Mouse (Mus musculus): ENCODE measurements around the gene Itgae. TPM values are rescaled to one million over a fixed set of nuclear protein-coding genes. Genes with fewer than 3 reads are reported as not detected.
A peak's percentile ranks its signal among the peaks of the same experiment; 100 is the strongest.

The Itgae gene
- polyA plus RNA-seq, 1 experiment from 2014 or later, result 0.24 TPM

DNA sequence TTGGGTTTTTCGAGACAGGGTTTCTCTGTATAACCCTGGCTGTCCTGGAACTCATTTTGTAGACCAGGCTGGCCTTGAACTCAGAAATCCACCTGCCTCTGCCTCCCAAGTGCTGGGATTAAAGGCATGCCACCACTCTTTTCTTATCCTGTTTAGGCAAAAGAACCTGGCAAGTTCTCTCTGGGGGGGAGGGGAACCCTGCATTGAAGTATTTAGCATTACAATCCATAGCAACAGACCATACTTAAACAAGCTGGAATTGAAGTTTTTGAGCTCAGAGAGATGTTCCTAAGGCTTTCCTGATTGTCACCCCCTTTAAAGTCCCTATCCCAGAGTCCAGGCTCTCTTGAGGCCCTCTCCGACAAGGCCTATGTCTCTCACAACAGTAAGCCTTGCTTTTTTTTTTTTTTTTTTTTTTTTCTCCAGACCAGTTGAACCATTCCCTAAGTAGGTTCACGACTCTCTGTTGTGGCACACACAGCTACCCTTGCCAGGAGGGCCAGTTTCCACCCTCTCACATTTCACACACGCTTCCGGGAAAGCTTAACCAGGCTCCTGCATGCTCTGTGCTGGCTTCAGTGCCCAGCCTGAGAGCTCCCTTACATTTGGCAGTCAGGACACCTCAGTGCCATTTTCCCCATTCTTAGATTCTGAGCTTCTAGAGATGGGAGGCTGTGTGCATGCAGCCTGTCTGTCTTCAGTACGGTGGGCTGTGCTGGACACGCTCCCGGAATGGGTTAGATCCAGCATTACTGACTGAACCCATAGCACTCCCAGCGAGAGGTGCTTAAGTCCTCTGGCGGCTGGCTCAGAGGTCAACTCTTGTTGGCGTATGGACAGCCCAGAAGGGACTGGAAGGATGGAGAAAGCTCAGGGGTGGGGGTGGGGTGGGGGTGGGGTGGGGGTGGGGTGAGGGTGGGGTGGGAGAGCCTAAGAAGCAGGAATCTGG, 55.9 kb downstream of the Itgae start:
- H3K36me3 ChIP-seq (ENCODE audit: control insufficient read depth, insufficient read depth, low read length), result no peaks in the 10 kb centered on the region
- DNase-seq (no peak), ATAC-seq (ENCODE audit: low FRiP score, low TSS enrichment) (no peak)
- no peak overlapping the region for H3K9ac ChIP-seq (replicated peaks; ENCODE audit: low read length)
- no peaks in the 10 kb centered on the region for H3K27me3 ChIP-seq (ENCODE audit: control insufficient read depth, insufficient read depth, low read length)
- H3K9me3 ChIP-seq (ENCODE audit: control insufficient read depth, low read length), result no peaks in the 10 kb centered on the region
- 61% methylated on average over 11 of the region's 11 CpGs for WGBS
- H3K27ac ChIP-seq (replicated peaks; ENCODE audit: low read depth, low read length), result no peak overlapping the region
- H3K4me3 ChIP-seq (replicated peaks; ENCODE audit: low read depth, low read length), result no peak overlapping the region
- no peaks in the 10 kb centered on the region for H3K4me1 ChIP-seq (ENCODE audit: control insufficient read depth, insufficient read depth, low read length)
- no peak overlapping the region for H3K4me2 ChIP-seq (ENCODE audit: low read length)

DNA sequence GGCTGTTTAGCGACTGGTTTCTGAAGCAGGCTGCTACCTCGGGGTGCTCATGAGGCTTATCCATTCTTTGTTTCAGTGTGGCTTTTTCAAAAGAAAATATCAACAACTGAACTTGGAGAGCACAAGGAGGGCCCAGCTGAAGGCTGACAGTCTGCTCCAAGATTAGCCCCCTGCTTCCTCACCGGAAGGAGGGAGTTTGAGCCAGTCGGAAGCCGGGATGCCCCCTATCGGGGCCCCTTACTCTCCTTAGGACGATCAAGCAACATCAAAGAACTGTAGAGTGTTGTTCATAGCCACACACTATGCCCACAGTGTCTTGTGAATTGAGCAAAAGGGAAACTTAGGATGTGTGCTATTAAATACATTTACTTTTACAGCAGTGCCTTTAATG, 56.6 kb downstream of the Itgae start:
- Histone ChIP-seq H3K36me3 (ENCODE audit: control insufficient read depth, insufficient read depth, low read length) (no peaks in the 10 kb centered on the region), H3K4me2 (ENCODE audit: low read length) (no peak overlapping the region), H3K27me3 (ENCODE audit: control insufficient read depth, insufficient read depth, low read length) (no peaks in the 10 kb centered on the region), H3K9me3 (ENCODE audit: control insufficient read depth, low read length) (no peaks in the 10 kb centered on the region), H3K4me3 (replicated peaks; ENCODE audit: low read depth, low read length) (no peak overlapping the region), H3K9ac (replicated peaks; ENCODE audit: low read length) (no peak overlapping the region), H3K27ac (replicated peaks; ENCODE audit: low read depth, low read length) (no peak overlapping the region), H3K4me1 (ENCODE audit: control insufficient read depth, insufficient read depth, low read length) (no peaks in the 10 kb centered on the region)
- 50% methylated on average over 7 of the region's 7 CpGs for WGBS
- DNase-seq, result no peak
- no peak for ATAC-seq (ENCODE audit: low FRiP score, low TSS enrichment)

DNA sequence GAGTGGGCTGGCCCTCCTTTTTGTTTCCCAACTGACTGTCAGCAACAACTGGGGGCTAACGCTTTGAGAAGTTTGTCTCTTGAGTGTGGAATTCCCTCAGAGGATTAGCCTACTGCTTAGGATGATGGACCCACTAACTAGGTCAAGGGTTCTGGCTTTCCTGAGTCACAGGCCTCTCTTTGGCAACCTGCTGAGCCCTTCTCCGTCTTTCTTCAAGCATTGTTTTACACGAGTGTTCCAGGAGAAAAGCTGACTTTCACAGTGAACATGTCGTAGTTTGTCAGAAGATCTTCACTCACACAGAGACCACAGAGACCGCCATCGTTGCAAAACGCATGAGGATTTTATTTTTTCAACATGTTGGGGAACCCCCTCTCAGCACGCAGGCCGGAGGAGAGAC, 57.8 kb downstream of the Itgae start:
- Histone ChIP-seq H3K36me3 (ENCODE audit: control insufficient read depth, insufficient read depth, low read length) (no peaks in the 10 kb centered on the region), H3K4me3 (replicated peaks; ENCODE audit: low read depth, low read length) (no peak overlapping the region), H3K27me3 (ENCODE audit: control insufficient read depth, insufficient read depth, low read length) (no peaks in the 10 kb centered on the region), H3K4me1 (ENCODE audit: control insufficient read depth, insufficient read depth, low read length) (no peaks in the 10 kb centered on the region), H3K9ac (replicated peaks; ENCODE audit: low read length) (no peak overlapping the region), H3K27ac (replicated peaks; ENCODE audit: low read depth, low read length) (no peak overlapping the region), H3K9me3 (ENCODE audit: control insufficient read depth, low read length) (no peaks in the 10 kb centered on the region), H3K4me2 (ENCODE audit: low read length) (no peak overlapping the region)
- ATAC-seq (ENCODE audit: low FRiP score, low TSS enrichment), result no peak
- no peak for DNase-seq
- 66% methylated on average over 9 of the region's 9 CpGs for WGBS

DNA sequence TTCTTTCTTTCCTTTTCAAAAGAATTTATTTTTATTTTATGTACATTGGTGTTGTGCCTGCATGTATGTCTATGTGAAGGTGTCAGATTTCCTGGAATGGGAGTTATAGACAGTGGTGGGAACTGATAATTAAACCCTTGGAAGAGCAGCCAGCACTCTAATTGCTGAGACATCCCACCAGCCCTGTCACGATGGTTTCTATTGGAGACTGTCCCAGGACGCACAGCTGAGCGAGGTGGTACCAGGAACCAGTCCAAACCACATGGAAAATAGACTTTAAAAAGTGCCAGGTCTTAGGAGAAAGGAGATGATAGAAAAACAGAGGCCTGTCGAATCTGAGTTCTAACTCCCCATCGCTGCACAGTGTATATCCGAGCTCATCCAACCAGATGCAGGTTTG, 64.7 kb downstream of the Itgae start:
- H3K9me3 ChIP-seq (ENCODE audit: control insufficient read depth, low read length), result no peaks in the 10 kb centered on the region
- H3K27ac ChIP-seq (replicated peaks; ENCODE audit: low read depth, low read length), result no peak overlapping the region
- 81% methylated on average over 6 of the region's 6 CpGs for WGBS
- H3K4me1 ChIP-seq (ENCODE audit: control insufficient read depth, insufficient read depth, low read length), result no peaks in the 10 kb centered on the region
- DNase-seq (no peak), ATAC-seq (ENCODE audit: low FRiP score, low TSS enrichment) (no peak)
- H3K27me3 ChIP-seq (ENCODE audit: control insufficient read depth, insufficient read depth, low read length), result peaks cover 12% of the 10 kb centered on the region
- no peak overlapping the region for H3K9ac ChIP-seq (replicated peaks; ENCODE audit: low read length)
- H3K4me2 ChIP-seq (ENCODE audit: low read length), result no peak overlapping the region
- no peaks in the 10 kb centered on the region for H3K36me3 ChIP-seq (ENCODE audit: control insufficient read depth, insufficient read depth, low read length)
- H3K4me3 ChIP-seq (replicated peaks; ENCODE audit: low read depth, low read length), result no peak overlapping the region

GRCm38 (mm10) chr11:73159957-73160810, 69.8 kb downstream of the Itgae start, which contains the start of gene P2rx5:
Gene P2rx5, plus strand, starts transcription at chr11:73160421.
- H3K36me3 ChIP-seq (ENCODE audit: control insufficient read depth, insufficient read depth, low read length), result no peaks in the 10 kb centered on the region
- no peaks in the 10 kb centered on the region for H3K9me3 ChIP-seq (ENCODE audit: control insufficient read depth, low read length)
- DNase-seq, result peak; percentile 63
- H3K4me1 ChIP-seq (ENCODE audit: control insufficient read depth, insufficient read depth, low read length), result no peaks in the 10 kb centered on the region; the same call in 1 of the 2 replicates
- ATAC-seq (ENCODE audit: low FRiP score, low TSS enrichment), result peak; percentile 40
- H3K9ac ChIP-seq (replicated peaks; ENCODE audit: low read length), result peak within 1 kb of the TSS; percentile 43; the same call in 1 of the 2 replicates
- peak within 1 kb of the TSS; percentile 68 for H3K4me2 ChIP-seq (ENCODE audit: low read length)
- WGBS, result 3% methylated on average over 49 of the region's 49 CpGs
- peak within 1 kb of the TSS; percentile 38 for H3K4me3 ChIP-seq (replicated peaks; ENCODE audit: low read depth, low read length)
- peaks cover 19% of the 10 kb centered on the region for H3K27me3 ChIP-seq (ENCODE audit: control insufficient read depth, insufficient read depth, low read length)
- no peak within 1 kb of the TSS; the same call in 1 of the 2 replicates for H3K27ac ChIP-seq (replicated peaks; ENCODE audit: low read depth, low read length)

- Histone ChIP-seq H3K4me2 (ENCODE audit: low read length) (peak overlapping the region; percentile 68), H3K9me3 (ENCODE audit: control insufficient read depth, low read length) (no peaks in the 10 kb centered on the region), H3K9ac (replicated peaks; ENCODE audit: low read length) (no peak overlapping the region), H3K27ac (replicated peaks; ENCODE audit: low read depth, low read length) (no peak overlapping the region), H3K36me3 (ENCODE audit: control insufficient read depth, insufficient read depth, low read length) (no peaks in the 10 kb centered on the region), H3K4me3 (replicated peaks; ENCODE audit: low read depth, low read length) (peak overlapping the region; percentile 38), H3K27me3 (ENCODE audit: control insufficient read depth, insufficient read depth, low read length) (peaks cover 19% of the 10 kb centered on the region), H3K4me1 (ENCODE audit: control insufficient read depth, insufficient read depth, low read length) (no peaks in the 10 kb centered on the region; the same call in 1 of the 2 replicates)
- ATAC-seq (ENCODE audit: low FRiP score, low TSS enrichment), result no peak
- no peak for DNase-seq
- 33% methylated on average over 6 of the region's 6 CpGs for WGBS
These were observed 70.4 kb downstream of the Itgae start for GRCm38 (mm10) chr11:73160811-73161200.

DNA sequence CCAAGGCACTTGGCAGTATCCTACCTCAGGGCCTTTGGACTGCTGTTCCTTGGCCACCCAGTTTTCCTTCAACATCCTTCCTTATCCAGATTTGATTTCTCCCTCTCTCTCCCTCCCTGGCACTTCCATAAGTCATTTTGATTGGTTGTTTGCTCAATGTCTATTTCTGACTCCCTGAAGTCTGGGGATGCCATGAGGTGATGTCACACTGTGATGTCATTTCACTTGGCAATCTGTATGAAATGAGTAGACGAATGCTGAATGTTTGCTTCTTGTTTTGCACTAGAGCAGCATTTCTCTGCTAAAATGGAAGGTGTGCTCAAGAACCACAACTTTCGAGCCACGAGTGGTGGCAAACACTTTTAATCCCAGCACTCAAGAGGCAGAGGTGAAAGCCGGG, 71.2 kb downstream of the Itgae start:
- WGBS, result 84% methylated on average over 4 of the region's 4 CpGs
- H3K4me3 ChIP-seq (replicated peaks; ENCODE audit: low read depth, low read length), result no peak overlapping the region
- H3K9me3 ChIP-seq (ENCODE audit: control insufficient read depth, low read length), result no peaks in the 10 kb centered on the region
- peaks cover 19% of the 10 kb centered on the region for H3K27me3 ChIP-seq (ENCODE audit: control insufficient read depth, insufficient read depth, low read length)
- no peaks in the 10 kb centered on the region; the same call in 1 of the 2 replicates for H3K4me1 ChIP-seq (ENCODE audit: control insufficient read depth, insufficient read depth, low read length)
- DNase-seq (no peak), ATAC-seq (ENCODE audit: low FRiP score, low TSS enrichment) (no peak)
- no peak overlapping the region for H3K27ac ChIP-seq (replicated peaks; ENCODE audit: low read depth, low read length)
- no peak overlapping the region for H3K9ac ChIP-seq (replicated peaks; ENCODE audit: low read length)
- no peaks in the 10 kb centered on the region for H3K36me3 ChIP-seq (ENCODE audit: control insufficient read depth, insufficient read depth, low read length)
- H3K4me2 ChIP-seq (ENCODE audit: low read length), result no peak overlapping the region

- ATAC-seq (ENCODE audit: low FRiP score, low TSS enrichment), result no peak
- no peaks in the 10 kb centered on the region; the same call in 1 of the 2 replicates for H3K4me1 ChIP-seq (ENCODE audit: control insufficient read depth, insufficient read depth, low read length)
These were observed 71.9 kb downstream of the Itgae start for GRCm38 (mm10) chr11:73162284-73162683.

More at GRCm38 (mm10) chr11:73162284-73162683, 71.9 kb downstream of the Itgae start:
- Histone ChIP-seq H3K27me3 (ENCODE audit: control insufficient read depth, insufficient read depth, low read length) (peaks cover 19% of the 10 kb centered on the region), H3K36me3 (ENCODE audit: control insufficient read depth, insufficient read depth, low read length) (no peaks in the 10 kb centered on the region), H3K9ac (replicated peaks; ENCODE audit: low read length) (no peak overlapping the region), H3K4me3 (replicated peaks; ENCODE audit: low read depth, low read length) (no peak overlapping the region), H3K9me3 (ENCODE audit: control insufficient read depth, low read length) (no peaks in the 10 kb centered on the region), H3K27ac (replicated peaks; ENCODE audit: low read depth, low read length) (no peak overlapping the region), H3K4me2 (ENCODE audit: low read length) (no peak overlapping the region)
- WGBS, result 84% methylated on average over 5 of the region's 5 CpGs
- DNase-seq, result no peak

Measured in midbrain, embryonic 14.5 days (tissue).